Mouse (Mus musculus) lung, adult 2 months (tissue): ENCODE measurements around the gene Rbfox3.

Experiments
- CTCF ChIP-seq: fragments of 200-500 bp; IDR thresholded peaks from 2 replicates; pipeline ENCODE4 v1.5.1; 2011; ENCODE audit warnings: mild to moderate bottlenecking, low read length, control low read depth; ENCODE audit not compliant: insufficient read depth
- POLR2A ChIP-seq: fragments of 200-500 bp; IDR thresholded peaks from 2 replicates; pipeline ENCODE4 v1.6.1; 2011; ENCODE audit warnings: low read depth, mild to moderate bottlenecking, control low read depth, low read length, borderline replicate concordance; ENCODE audit errors: extremely low read depth

DNA sequence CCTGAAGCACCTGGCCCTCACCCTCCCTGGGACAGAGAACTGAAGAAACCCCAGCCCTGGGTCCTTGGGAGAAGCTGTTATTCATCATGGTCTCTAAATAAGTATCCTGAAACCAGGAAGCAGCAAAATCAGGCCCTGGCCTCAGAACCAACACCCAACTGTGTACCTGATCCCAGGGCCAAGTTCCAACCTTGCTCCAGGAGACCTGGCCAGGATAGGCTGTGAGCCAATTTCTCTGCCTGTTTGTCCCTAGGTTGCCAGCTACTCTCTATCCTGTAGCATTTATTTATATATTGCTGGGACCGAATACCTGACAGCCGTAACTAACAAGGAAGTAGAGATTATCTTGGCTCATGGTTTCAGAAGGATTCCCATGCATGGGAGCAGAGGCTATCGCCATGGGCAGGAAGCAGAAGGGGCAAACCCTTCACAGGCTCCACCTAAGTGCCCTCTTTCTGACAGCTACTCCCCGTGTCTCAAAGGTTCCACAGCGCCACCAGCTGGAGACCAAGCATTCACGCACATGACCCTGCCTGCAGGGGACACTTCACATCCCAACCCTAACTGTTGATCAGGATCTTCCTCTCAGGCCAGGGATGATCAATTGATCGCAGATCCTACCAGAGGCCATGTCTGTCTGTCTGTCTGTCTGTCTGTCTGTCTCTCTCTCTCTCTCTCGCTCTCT is 31.8 kb downstream of the Rbfox3 start:
- TF ChIP-seq CTCF (no peak), POLR2A (no peak)
